Mouse (Mus musculus): Measurements from ENCODE around the gene Aff1.

DNA sequence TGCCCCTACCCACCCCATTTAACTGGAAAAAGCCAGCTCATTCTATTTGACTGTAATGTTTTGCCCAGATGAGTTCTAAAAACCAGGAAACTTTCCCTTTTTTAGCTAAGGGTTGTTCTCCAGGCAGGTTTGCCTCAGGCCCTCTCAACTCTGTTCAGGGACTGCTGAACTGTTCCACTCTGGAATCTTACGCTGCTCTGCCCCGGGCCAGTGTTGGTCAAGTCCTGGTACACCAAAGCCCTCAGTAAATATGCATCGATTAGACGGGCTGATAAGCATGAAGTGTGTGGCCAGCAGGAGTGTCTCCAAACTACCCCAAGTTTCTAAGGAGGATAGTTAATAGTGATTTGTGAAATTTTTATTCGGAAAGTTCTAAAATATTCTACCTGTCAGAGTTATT is 46.3 kb downstream of the Aff1 start:
- TF ChIP-seq CTCF (IDR thresholded peaks at IDR 0.05; ENCODE audit: extremely low read depth, insufficient read depth, insufficient read length, insufficient replicate concordance) (no peak), POLR2A (IDR thresholded peaks at IDR 0.05; ENCODE audit: low read depth, low read length) (no peak)

Data from spleen, adult 2 months (tissue).